Mouse (Mus musculus) CD4-positive, CD25-positive, alpha-beta regulatory T cell, adult 2 months (primary cell): ENCODE results near the gene Spg7.
"Not testable (repeated sequence)": the region's sequence is repeated elsewhere in the genome, so short reads cannot be mapped to it uniquely, and the experiment has no call there.

ENCODE experiments used
- DNase-seq: peaks from one replicate; pipeline ENCODE4 v3.0.0-alpha.2; 2012; ENCODE audit warnings: low read depth, low spot score

The Spg7 gene

DNA sequence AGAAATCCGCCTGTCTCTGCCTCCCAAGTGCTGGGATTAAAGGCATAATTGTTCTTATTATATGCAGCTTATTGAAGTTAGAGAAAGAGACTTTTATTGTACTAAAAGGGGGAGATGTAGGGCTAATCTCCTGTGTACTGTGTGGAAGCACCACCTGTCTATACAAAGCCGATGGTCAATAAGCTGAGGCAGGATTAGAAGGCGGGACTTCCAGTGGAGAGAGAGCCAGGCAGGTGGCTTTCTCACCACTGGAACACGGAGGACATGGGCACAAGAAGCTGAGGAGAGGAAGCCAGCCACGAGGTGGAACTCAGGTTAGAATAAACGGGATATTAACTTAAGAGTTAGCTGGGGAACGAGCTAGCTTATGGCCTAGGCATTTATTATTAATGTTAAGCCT is at the start of gene Spg7:
TSS of gene Spg7 (plus strand) at position 222 of the 400 bp plus-strand sequence.
- no peak for DNase-seq

DNA sequence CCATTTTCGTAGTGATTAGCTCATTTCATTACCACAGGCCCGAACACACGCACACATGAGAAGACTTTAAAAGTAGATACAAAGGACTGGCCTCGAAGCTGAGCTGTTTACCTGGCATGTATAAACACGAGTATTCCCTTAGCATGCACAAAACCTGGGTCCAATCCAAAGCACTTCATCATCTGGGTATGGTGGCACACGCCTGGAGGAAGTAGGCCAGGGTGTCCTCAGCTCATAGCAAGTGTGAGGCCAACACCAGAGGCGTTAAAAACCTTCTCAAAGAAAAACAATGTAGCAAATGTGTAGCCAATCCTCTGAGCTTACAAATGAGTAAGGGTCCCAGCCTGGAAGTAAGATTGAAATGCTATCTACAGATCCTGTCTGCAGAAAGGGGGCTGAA is 48.3 kb upstream of the Spg7 start:
- no peak for DNase-seq

DNA sequence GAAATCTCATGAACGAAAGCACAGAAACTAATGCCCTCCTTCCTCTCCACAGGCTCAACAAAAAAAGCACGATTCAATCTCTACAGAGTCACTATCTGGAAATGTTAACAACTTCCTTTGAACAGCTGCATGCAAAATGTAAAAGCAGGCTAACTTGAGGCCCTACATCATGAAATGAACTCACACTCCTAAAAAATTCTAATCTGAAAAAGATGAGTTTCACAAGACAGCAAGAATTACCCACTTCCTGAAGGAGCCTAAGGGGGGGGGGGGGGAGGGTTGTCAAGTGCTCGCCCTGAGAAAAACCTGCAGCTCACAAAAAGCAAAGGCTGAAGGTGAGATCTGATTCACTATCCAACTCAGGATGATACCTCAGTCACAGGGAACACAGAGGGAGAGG is 47.7 kb upstream of the Spg7 start:
- DNase-seq, result peak; percentile 55

DNA sequence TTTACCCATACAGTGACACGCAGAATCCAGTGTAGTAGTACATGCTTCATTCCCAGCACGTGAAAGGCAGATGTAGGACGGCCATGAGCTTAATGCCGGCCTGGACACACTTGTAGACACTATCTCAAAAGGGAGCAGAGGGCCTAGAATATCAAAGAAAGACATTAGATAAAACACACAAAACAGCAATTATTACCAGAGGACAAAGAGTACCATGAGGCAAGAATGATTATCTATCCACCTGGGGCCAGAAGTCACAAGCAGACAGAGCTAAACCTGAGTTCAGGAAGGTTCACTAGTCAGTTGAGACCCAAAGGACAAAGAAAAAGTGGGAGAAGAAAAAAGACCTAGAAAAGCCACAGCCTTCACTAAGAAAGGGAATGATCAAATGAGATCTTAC is 45.6 kb upstream of the Spg7 start:
- no peak for DNase-seq

DNA sequence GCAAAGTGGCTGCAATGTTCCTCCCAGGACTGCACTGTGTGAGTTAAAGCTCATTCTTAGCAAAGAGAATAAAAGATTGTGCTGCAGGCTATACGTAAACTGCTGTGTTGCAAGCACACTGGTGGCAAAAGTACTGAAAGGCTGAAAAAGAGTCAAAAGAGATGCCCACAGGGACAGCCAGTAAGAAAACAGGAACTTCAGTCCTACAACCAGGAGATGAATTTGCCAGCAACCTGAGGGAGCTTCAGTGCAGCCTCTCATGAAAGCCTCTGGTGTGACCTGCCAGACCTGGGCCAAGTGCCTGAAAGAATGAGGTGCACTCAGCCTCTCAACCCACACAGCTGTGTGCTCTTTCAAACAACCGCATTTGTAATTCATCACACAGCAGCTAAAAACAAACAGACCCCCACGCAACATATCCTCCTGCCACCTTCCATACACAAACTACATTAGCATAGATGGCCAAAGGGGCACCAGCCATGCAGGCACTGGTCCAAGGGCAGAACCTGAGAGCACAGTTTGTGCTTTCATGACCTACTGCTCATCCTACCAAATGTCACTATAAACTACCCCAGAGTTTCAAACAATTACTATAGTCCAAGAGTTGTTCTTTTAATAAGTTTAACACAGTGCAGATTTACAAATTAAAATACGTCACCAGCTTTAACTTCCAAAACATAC is 44.1 kb upstream of the Spg7 start:
- no peak for DNase-seq

DNA sequence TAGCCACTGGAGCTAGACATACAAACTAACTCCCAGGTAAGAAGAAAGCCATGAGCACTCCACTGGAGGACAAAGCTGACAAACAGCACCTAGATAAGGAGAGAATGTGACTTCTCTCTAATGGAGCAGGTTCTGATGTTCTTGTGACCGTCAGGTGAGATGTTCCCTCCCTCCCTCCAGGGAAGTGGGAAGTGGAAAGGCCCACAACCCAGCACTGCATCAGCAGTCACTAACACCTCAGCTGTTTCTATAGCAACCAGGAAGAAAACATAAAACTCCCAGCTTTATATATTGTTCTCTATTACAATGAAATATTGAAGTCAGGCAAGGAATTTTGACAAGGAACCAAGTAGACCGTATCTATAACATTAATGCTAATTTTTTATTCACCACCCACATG is 42.7 kb upstream of the Spg7 start:
- peak; percentile 39 for DNase-seq

DNA sequence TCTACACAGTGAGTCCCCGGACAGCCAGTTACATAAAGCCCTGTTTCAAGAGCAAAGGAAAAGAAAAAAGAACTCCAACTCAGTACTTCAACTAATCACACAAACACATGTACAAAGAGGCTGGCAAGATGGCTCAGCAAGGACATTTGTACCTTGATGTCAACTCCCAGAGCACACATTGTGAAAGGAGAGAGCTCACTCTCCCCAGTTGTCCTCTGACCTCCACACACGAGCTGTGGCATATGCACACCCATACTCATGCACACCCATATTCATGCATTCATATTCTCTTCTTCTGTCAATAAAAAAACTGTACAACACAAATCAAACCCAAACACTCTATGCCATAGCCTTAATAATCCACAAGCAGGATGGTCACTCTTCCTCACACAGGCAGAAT is 41.9 kb upstream of the Spg7 start:
- DNase-seq, result no peak

DNA sequence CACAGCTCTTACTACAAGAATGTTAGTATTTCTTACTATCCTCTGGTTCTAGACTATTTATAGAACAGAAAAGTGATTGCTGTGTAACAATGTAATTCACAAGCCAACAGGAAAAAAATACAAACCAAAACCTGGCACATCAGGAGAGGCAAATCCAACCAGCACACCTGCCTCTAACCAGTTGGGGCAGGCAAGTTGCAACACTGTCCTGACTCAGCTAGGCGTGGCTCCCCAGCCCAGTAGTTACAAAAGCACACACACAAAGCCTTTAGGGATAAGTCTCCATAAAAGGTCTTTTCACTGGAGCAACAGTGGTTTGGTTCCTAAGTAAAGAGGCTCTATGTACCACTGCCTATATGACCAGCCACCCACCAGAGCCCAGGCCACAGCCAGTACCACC is 41.5 kb upstream of the Spg7 start:
- no peak for DNase-seq

DNA sequence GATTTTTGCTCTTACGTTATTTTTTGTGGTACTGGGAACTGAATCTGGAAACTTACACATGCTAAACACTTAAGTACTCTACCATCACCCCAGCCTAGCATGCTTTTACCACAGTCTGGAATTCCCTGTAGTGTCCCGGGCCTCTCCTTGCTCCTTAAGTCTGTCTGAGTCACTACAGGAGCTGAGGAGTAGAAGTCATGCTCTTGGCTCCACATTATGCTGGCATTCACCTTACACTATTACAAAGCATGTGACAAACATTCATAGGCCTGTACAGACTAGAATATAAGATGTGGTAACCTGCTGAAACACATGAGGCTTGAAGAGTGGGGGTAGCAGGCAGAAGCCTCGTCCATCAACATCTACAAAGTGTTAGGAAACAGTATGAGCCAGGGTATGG is 40.0 kb upstream of the Spg7 start:
- no peak for DNase-seq

DNA sequence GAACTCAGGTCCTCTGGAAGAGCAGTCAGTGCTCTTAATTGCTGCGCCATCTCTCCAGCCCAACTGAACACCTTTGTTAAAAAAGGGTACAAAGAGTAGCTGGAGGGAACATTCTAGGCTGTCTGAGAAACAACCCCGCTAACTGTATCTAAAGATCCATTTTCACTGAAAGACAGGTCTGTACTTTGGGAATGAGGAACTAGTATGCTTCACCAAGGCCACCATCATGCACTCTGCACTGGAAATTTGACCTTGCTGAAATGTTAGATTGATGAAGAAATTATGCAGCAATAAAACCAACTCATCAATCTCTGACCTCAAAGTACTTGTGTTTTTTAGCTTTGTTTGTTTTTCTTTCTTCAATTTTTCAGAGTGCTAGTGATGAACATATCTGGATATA is 38.5 kb upstream of the Spg7 start:
- DNase-seq, result no peak

DNA sequence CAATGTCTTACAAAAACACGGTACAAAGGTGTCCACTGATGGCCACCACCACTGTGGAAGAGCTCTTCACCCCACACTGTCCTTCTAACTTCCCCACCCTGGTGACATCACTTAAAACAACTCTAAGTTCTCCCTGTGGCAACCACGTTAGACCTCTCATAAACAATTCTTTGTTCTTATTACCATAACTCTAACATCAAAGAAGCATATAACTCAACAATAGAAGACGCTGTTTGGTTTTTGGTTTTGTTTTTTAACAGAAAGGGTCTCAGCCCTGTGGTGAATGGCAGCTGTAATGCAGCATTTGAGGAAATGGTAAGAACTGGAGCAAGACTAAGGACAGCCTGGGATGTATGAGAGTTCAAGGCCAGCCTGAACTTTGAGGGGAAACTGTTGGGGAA is 36.8 kb upstream of the Spg7 start:
- peak; percentile 56 for DNase-seq

DNA sequence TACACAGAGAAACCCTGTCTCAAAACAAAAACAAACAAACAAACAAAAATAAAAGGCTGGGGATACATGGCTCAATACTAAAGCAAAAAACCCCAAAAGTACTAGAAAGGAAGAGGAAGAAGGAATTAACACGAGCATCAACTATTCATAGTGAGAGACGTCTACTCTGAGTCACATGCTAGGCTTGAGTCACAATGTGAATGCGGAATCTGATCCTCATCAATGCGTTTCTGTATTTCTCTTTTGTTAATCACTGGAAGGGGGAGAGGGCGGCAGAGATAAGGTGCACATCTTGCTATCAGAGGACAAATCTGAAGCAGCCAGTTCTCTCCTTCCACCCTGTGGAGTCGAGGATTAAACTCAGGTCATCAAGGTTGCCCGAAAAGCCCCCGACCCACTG is 35.0 kb upstream of the Spg7 start:
- DNase-seq, result peak; percentile 66

DNA sequence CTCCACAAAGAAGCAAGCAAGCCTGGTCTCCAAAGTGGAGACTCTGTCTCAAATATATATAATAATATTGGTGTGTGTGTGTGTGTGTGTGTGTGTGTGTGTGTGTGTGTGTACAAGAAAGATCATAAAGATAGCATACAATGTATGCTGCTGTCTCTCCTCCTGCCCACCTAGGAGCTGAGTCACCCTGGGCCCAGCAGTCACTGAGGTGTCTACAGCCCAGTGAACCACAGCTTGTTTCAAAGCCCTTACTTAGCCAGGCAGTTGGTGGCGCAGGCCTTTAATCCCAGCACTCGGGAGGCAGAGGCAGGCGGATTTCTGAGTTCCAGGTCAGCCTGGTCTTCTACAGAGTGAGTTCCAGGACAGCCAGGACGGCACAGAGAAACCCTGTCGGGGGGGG is 32.7 kb upstream of the Spg7 start:
- DNase-seq, result not testable (repeated sequence)

DNA sequence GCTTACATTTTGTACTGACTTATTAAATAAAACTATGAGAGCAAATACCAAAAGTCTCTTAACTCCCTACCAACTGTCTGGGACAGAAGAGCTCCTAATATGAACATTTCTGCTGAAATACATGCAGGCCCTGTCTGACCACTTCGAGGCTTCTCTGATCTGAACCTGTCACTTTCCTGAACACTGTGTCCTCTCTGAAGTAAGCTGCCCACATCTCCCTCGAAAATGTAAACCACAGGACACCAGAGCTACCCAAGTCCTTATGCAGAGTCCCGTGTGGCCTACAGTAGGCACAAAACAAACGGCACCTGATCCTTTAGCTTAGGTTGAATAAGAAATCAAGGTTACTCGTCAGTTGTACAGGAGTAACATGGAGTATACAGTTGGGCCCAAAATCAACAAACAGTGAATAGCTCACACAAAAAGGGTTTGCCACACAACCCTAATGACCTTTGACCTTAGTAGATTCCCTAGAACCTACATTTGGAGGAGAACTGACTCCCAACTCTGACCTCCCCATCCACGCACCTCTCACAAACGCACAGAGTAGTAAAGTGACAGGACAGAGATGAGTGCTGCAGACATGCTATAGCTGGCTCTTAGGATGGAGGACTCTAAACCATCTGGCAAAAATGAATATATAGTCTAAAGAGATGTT is 31.3 kb upstream of the Spg7 start:
- DNase-seq, result no peak

DNA sequence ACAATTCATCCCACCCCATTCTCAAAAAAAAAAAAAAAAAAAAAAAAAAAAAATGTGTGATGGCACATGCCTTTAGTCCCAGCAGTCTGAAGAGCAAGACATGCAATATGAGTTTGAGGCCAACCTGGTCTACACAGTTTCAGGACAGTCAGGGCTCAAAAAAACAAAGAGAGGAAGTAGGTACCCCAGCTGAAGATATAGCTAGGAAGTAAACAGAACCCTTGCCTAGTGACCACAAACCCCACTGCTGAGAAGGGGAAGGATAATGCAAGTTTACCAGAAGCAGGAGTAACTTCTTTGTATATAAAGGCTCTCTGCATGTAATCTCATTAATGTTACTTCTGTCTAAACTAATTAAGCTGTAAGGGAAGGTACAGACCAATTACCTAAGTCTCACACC is 30.0 kb upstream of the Spg7 start:
- peak; percentile 68 for DNase-seq

DNA sequence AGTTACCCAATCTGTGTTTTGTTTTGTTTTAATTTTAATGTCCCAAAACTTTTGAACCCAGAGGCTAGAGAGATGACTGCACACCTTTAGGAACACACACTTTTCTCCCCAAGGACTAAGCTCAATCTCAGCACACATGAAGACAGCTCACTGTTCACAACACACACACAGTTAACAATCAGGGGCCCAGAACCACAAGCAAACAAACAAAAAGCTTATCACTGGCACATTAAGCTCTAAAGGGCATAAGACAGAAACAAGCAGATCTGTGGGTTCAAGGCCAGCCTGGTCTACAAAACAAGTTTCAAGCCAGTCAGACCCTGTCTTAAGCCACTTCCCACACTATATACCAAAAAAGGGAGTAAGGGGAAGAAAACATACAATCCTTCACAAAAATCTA is 29.3 kb upstream of the Spg7 start:
- DNase-seq, result no peak

DNA sequence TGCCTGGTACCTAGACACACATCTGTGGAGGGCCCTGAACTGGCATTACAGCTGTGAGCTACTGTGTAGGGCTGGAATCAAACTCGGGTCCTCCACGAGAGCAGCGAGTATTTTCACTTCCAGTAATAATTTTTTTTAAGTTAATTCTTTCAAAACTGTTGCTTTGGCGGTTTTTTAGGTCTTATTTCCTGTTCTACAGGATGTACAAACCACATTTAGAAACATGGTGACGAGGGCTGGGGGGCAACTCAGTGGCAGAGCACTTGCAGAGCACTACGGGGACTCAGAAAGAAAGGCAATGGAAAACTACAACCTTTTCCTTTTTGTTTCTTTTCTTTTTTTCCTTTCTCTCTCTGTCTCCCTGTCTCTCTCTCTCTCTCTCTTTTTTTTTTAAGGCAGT is 28.6 kb upstream of the Spg7 start:
- DNase-seq, result peak; percentile 83

DNA sequence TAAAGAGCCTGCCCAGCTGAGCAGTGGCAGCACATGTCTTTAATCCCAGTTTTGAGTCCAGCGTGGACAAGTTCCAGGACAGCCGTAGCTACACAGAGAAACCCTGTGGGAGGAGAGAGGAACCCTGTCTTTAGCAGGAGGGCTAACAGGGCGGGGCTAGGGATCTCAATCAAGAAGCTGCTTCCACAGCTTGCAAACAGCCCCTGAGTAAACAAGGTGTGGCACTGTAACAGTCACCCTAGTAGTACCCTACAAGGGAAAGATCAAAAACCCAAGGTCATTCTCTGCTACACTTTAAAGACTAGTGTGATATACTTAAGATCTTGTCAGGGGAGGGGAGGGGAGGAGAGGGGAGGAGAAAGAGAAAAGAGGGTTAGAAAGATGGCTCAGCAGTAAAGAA is 25.8 kb upstream of the Spg7 start:
- peak; percentile 59 for DNase-seq

DNA sequence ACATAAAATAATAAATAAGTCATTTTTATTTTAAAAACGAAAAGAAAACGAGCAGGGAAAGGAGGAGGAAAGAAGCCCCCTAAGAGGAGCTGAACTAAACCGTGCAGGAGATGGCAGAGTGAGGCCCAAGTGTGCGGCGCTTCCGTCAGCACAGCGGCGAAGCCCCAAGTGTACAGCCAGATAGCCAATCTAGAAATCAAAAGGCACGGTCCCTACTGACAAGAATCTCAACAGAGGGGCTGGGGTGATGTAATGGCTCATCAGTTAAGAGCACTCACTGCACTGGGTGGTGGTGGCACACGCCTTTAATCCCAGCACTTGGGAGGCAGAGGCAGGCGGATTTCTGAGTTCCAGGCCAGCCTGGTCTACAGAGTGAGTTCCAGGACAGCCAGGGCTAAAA is 25.3 kb upstream of the Spg7 start:
- no peak for DNase-seq

DNA sequence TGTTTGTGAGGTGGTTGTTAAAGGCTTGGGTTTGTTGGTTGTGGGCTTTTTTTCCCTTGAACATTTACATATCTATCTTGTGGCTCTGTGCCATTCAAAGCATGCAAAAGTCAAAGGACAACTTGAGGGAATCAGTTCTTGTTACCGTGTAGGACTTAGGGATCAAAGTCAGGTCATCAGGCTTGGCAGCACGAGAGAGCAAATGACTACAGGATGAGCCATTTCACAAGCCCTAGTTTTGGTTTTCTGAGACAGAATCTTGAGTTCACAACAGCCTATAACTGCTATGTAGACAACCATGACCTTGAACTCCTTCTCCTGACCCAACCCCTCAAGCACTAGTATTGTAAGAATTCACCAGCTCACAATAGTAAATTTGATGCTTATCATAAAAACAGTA is 24.4 kb upstream of the Spg7 start:
- no peak for DNase-seq

DNA sequence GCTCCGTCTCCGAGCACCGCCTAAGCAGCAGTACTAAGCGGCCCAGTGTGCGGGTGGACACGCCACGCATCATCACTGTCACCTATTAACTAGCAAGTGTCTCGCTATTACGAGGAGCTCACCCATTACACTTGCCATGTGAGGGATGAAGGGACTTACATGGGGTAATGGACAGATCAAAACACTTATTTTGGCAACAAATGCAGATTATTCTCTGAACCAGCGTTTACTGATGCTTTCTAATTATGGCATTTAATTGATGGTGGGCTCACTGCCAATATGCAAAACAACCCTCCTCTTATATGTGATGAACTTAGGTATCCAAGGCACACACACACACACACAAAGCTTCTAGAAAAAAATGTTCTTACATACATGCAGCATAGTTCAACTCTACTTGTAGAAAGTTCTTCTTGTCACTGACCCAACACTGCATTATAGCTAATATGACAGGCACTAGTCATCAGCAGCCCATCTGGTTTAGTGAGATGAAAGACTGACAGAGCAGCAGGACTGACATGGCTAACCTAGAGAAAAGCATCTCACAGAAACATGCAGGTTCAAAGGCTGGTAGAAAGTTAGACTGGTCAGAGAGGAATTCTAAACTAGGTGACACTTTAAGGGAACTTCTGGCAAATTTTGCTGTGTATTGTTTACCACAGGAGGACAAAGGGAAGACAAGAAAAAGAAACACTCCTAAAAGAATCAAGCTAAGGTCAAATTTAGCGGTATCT is 23.2 kb upstream of the Spg7 start:
- DNase-seq, result no peak

DNA sequence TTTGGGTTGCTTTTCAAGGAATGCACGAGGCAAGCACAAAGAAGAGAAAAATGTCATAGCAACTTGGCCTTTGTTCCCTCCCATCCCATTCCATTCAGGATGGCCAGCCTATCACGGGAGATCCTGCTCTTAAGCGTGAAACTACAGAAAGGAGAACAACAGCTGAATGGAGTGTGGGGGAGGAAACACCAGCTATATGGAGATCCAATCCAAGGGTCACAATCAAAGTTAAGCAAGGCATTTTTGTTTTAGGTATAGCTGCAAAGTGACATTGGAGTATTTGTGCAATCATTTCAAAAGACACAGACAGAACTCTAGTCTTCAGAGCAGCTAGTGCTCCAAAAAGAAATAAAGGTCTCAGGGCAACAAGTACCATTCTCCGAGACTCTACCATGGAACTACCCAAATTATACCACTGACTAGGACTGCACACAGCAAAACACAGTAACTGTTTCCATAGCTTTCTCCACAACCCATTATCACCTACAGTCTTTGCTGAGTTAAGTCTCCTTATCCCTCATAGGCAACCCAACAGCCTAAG is 22.6 kb upstream of the Spg7 start:
- no peak for DNase-seq
